Mouse (Mus musculus) activated CD4-positive, CD25-positive, alpha-beta regulatory T cell, adult 4 months (primary cell): ENCODE results near the gene Parvb. TPM values are rescaled to one million over a fixed set of nuclear protein-coding genes. Genes with fewer than 3 reads are reported as not detected.

Source experiments
- ATAC-seq: one replicate; pipeline ENCODE4 v1.8.0; 2017
- polyA plus RNA-seq, 2 experiments: library from polyadenylated mRNA; unstranded; fragments of 100-300 nt; shearing (Covaris generic); gene quantifications; one replicate each; pipeline ENCODE4 v1.2.1; 2017

Parvb gene
- polyA plus RNA-seq, 2 experiments from 2014 or later = 1.9 TPM; not detected in 1

- ATAC-seq = no peak
These were observed 97.0 kb downstream of the Parvb start for GRCm38 (mm10) chr15:84328870-84329269.

DNA sequence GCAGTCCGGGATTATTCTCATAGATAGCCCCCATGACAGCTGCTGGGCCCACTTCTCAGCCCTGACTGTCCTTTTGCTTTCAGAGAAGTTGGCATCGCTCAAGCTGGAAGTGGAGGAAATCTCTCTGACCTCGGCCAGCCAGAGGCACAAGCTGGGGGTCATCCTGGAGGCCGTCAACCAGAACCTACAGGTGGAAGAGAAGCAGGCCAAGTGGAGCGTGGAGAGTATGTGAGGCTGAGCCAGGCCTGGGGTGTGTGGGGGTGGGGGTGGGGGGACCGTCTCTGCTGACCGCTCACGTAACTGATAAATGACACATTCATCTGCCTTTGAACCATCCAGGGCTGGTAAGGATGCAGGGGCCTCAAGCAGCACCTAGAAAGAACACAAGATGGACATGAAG, 98.1 kb downstream of the Parvb start:
- ATAC-seq = no peak

DNA sequence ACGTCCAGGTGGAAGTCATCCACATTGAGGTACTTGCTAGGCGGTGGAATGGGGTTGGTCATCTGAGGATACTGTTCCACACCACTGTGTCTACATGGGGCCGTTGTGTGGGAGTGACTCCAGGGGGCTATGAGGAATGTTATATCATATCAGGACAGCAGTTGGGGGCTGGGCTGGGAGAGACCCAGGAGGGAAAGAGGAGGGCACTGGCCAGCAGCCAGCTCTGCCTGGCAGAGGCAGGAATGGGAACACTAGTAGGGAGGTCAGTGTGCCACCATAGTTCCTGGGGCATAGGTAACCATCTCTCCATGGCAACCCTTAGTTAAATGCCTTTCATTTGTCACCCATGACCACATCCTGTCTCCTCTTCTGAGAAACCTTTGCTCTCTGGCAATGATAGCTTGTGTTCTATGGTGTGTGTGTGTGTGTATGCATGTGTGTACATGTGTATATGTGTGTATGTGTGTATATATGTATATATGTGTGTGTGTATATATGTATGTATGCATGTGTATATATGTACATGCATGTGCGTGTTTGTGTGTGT, 99.3 kb downstream of the Parvb start:
- peak; percentile 97 for ATAC-seq

DNA sequence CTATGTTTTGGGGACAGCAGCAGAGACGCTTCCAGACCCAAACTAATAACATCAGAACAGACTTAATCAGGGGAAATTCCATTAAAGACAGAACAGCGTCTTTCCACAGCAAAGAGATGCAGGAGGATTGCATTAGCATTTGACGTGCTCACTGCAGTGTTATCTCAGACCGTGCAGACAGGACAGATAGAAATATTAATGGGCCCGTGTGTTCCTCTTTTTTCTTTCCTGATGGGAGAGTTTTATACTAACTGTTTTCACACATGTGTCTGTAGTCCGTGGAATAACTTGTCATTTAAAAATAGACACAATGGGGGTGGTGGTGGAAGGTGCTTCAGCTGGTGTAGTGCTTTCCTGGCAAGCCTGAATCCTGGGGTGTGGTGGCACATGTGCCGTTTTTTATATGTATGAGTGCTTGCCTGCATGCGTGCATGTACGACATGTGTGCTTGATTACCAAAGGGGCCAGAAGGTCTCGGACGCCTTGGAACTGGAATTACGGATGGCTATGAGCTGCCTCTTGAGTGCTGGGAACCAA, 104.5 kb downstream of the Parvb start:
- ATAC-seq = no peak

GRCm38 (mm10) chr15:84337599-84337998, 105.8 kb downstream of the Parvb start:
- no peak for ATAC-seq

DNA sequence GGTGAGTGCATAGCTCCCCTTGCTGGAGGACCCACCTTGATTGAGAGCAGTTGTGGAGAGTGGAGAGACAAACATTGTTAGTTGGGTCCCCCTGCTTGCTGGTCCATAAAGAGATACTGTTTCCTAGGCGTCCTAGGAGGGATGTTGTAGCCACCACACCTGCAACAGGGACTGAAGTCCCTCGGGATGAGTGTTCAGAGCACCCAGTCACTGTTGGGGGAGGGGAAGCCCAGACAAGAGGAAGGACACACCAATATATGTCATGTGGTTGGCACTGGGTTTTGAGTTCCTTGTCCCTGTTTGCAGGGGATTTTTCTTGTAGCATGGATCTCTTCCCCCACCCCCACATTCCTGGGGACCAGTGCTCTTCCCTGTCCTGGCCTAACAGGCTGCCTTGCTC, 109.1 kb downstream of the Parvb start:
- ATAC-seq = no peak

DNA sequence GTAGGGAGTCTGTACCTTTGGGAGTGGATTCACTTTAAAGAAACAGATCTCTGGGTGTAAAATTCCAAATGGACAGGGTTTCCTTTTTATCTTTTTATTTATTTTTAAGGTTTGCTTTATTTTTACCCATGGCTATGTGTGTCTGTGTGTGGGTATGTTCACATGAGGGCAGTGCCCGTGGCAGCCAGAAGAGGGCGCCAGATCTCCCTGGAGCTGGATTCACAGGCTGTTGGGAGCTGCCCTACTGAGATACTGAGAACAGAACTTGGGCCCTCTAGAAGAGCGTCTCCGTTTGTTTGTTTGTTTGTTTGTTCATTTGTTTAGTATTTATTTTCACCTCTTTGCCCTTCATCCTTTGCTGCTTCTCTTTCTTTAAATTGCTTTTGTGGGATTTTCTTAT, 116.9 kb downstream of the Parvb start:
- no peak for ATAC-seq

- no peak for ATAC-seq
These were observed 118.3 kb downstream of the Parvb start for GRCm38 (mm10) chr15:84349915-84350738.

DNA sequence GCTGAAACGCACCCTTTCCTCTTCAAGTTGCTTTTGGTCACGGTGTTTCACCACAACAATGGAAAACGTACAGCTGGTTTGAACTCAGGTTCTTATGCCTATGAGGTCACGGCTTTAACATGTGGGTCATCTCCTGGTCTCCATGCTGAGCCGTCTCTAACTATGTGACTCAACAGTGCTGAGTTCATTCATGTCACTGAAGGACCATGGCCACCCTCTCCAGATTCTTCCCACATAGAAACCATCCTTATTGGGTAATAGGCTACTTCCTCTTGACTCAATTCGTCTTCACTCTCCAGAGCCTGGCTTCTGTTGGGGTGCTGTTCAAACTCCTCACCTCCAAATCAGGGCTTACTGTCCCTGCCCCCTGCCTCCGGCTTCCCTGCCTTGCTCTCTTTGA, 119.5 kb downstream of the Parvb start:
- no peak for ATAC-seq

DNA sequence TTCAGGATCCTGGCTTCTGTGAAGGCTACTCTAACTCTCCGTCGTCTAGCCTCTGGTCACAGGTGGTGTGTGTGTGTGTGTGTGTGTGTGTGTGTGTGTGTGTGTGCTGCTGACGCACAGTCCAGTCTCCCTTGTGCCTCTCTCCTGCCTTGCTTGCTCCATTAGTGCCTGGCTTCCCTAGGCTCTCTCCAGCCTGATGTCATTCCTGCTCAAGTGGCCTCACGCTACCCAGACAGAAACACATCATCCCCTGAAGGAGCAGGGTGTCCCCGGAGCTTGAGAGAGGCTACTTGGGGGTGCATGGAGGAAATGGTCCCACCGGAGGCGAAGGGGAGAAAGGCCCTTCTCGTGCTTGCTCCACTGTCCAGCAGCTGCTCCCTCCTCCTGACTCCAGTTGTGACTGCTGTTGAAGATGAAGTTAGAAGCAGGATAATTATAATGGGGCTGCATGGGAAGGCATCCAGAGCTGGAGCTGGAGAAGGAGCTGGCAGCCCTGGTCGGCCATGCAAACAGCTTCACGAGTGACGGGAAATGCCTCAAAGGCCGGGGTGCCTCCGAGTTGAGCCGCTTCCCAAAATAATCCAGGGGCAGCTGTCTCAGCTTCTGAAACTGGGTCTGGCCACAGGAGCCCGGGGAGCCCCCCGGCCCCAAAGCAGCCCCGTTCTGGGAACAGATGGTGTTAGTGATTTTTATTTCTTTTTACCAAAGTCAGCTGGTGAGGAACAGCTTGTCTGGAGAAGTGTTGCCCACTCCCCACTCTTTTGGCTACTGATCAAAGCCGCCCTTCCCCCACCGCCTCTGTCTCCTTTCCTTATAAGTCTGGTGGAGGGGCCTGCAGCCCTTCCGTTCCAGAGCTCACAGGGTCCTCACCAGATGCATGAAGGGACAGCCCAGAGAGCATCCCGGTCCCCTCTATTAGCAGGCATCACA, 120.3 kb downstream of the Parvb start:
- no peak for ATAC-seq

- no peak for ATAC-seq
These were observed 123.2 kb downstream of the Parvb start for GRCm38 (mm10) chr15:84355081-84355480.

GRCm38 (mm10) chr15:84364746-84365145, 132.9 kb downstream of the Parvb start:
- no peak for ATAC-seq

Other genes with a start within 250 kb of the Parvb start
- gene Efcab6, start 166.7 kb upstream of the Parvb start, polyA plus RNA-seq = not detected
- gene Sult4a1, start 126.3 kb upstream of the Parvb start, polyA plus RNA-seq = not detected
- gene Pnpla5, start 108.9 kb upstream of the Parvb start, polyA plus RNA-seq = not detected
- not detected for gene Pnpla3, start 64.2 kb upstream of the Parvb start, polyA plus RNA-seq
- gene Samm50, start 39.8 kb upstream of the Parvb start, polyA plus RNA-seq = 10 to 100 TPM; 44.6 to 47.6 TPM
- gene Parvg, start 92.0 kb downstream of the Parvb start, polyA plus RNA-seq = 10 to 100 TPM; 63.7 to 99.5 TPM
- not detected for gene Shisal1, start 215.1 kb downstream of the Parvb start, polyA plus RNA-seq